Mouse (Mus musculus) liver, adult 2 months (tissue): Measurements from ENCODE around the gene Fbxo47.

Experiments
- CTCF ChIP-seq: fragments of 200-500 bp; IDR thresholded peaks from 2 replicates; pipeline ENCODE4 v1.5.1; 2011; ENCODE audit warnings: low read depth, low read length, control low read depth
- POLR2A ChIP-seq: fragments of 200-500 bp; IDR thresholded peaks from 2 replicates; pipeline ENCODE4 v1.6.1; 2011; ENCODE audit warnings: low read length, control low read depth; ENCODE audit not compliant: insufficient read depth; ENCODE audit errors: extremely low read depth

- TF ChIP-seq POLR2A, result no peak
- no peak for TF ChIP-seq CTCF
These were observed 12.7 kb upstream of the Fbxo47 start for GRCm38 (mm10) chr11:97896655-97897054.
